Mouse (Mus musculus): Measurements from ENCODE around the gene Arid5b. TPM values are rescaled to one million over a fixed set of nuclear protein-coding genes. Genes with fewer than 3 reads are reported as not detected.
A peak's percentile ranks its signal among the peaks of the same experiment; 100 is the strongest.

The Arid5b gene
- polyA plus RNA-seq, 1 experiment from 2014 or later, result 33.1 TPM

DNA sequence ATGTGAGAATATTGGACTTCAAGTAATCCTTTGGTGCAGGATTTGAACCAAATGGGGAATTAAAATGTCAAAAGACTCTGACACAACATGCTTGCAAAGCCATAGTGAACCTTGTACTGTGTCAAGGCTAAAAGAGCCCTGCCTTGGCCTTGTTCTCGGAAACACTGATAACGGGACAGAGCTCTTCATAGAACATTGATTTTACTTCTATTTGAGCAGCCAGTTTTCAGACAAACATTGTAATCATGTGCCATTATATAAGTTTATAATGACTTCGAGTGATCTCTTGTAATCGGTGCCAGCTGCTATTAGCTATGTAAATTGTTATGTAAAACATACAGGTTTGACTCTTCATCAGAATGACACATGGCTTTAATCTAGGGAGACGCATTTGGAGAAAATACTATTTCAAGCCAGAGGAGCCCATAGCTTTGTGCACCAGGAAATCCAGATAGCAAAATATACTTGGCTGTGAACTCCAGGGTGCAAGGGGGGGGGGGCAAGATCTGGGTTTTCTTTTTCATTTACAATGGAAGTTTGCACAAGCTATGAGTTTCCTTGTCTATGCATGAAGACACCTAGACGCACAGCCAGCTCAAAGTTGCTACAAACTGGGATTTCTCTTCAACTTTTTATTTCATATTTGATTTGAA, 150.8 kb downstream of the Arid5b start:
- H3K9me3 ChIP-seq, result no peaks in the 10 kb centered on the region
- H3K36me3 ChIP-seq, result peaks cover 8% of the 10 kb centered on the region; the same call in 1 of the 2 replicates
- H3K27me3 ChIP-seq (replicated peaks), result no peaks in the 10 kb centered on the region
- no peak overlapping the region for H3K4me2 ChIP-seq
- 0 out of 2 replicates have a peak, but pooled peaks cover 7% of the 10 kb centered on the region for H3K4me1 ChIP-seq
- ATAC-seq (ENCODE audit: insufficient read depth, low FRiP score, low read depth), result peak; percentile 76
- peak overlapping the region; percentile 5; the same call in 1 of the 2 replicates for H3K27ac ChIP-seq
- WGBS, result 54% methylated on average over 6 of the region's 6 CpGs
- no peak overlapping the region for H3K9ac ChIP-seq
- H3K4me3 ChIP-seq (replicated peaks), result no peak overlapping the region

DNA sequence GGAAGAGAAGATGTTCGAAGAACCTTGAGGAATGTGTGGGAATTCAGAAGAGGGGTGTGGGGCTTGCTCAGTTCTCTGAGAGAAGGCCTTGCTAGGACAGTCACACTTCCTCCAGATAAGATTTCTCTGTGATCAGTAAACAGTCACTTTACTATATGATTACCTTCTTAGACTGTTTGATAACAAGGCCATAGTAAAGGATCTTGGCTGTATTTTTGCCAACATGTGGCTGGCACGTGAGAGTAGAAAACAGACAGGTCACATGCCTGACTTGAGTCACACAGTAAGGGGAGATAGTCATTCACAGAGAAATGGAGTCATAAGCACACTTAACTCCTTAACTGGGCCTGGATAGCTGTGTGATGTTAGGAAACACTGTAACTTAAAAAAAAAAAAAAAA, 151.4 kb downstream of the Arid5b start:
- no peak for ATAC-seq (ENCODE audit: insufficient read depth, low FRiP score, low read depth)
- no peak overlapping the region for H3K9ac ChIP-seq
- no peak overlapping the region for H3K4me2 ChIP-seq
- peaks cover 5% of the 10 kb centered on the region; the same call in 1 of the 2 replicates for H3K36me3 ChIP-seq
- H3K27ac ChIP-seq, result peak overlapping the region; percentile 5; the same call in 1 of the 2 replicates
- no peaks in the 10 kb centered on the region for H3K9me3 ChIP-seq
- H3K4me1 ChIP-seq, result 0 out of 2 replicates have a peak, but pooled peaks cover 7% of the 10 kb centered on the region
- WGBS, result 61% methylated on average over 2 of the region's 2 CpGs
- no peaks in the 10 kb centered on the region for H3K27me3 ChIP-seq (replicated peaks)
- no peak overlapping the region for H3K4me3 ChIP-seq (replicated peaks)

DNA sequence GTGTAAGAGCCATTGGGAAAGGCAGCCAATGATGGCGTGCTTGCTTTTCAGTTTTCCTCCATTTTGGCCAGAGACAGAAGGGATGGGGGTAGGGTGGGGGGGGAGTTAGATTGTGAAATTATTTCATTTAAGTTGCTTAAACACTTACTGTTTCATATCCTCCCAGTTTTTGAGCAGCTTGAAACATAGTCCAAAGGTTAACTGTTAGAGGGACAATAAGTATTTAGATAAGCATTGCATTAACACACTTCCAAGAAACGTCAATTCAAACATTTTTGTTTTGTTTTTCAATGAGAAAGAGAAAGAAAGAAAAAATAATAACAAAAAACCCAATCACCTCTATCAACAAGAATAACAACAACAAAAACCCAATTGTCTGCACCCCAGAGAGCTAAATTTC, 152.0 kb downstream of the Arid5b start:
- no peaks in the 10 kb centered on the region for H3K27me3 ChIP-seq (replicated peaks)
- no peak overlapping the region for H3K4me3 ChIP-seq (replicated peaks)
- H3K9ac ChIP-seq, result no peak overlapping the region
- H3K27ac ChIP-seq, result no peak overlapping the region
- H3K9me3 ChIP-seq, result no peaks in the 10 kb centered on the region
- H3K36me3 ChIP-seq, result peaks cover 3% of the 10 kb centered on the region; the same call in 1 of the 2 replicates
- ATAC-seq (ENCODE audit: insufficient read depth, low FRiP score, low read depth), result no peak
- H3K4me2 ChIP-seq, result no peak overlapping the region
- 73% methylated on average over 2 of the region's 2 CpGs for WGBS
- 0 out of 2 replicates have a peak, but pooled peaks cover 7% of the 10 kb centered on the region for H3K4me1 ChIP-seq

DNA sequence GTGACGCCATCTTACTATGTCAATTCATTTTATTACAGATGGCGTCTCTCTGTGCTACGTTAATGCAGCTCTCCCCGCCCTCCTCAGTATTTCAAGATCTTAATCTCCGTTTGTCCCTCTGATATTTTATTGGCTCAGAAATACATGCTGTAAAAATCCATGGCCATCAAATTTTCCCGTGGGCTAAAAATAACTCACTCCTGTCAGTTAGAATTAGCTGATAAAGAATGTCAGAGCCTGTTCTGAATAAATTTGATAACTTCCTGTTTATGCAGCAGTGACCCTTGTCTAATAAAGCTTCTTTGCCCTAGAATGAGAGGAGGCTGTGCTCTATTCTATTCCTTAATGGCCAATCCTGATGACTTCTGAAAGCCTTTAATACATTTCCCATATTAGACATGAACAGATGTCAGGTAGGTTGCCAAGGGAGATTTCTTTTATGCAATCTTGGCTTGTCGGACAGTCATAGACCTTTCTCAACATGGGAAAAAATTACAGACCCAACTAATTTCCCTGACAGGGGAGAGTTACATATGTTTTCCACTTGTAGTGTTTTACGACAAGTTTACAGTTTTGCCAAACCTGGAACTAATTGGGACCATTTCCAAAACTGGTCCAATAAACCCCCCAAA, 152.5 kb downstream of the Arid5b start:
- Histone ChIP-seq H3K27me3 (replicated peaks) (no peaks in the 10 kb centered on the region), H3K4me1 (0 out of 2 replicates have a peak, but pooled peaks cover 7% of the 10 kb centered on the region), H3K9me3 (no peaks in the 10 kb centered on the region), H3K9ac (no peak overlapping the region), H3K27ac (no peak overlapping the region), H3K36me3 (peaks cover 3% of the 10 kb centered on the region; the same call in 1 of the 2 replicates), H3K4me3 (replicated peaks) (no peak overlapping the region), H3K4me2 (no peak overlapping the region)
- 54% methylated on average over 8 of the region's 8 CpGs for WGBS
- no peak for ATAC-seq (ENCODE audit: insufficient read depth, low FRiP score, low read depth)

DNA sequence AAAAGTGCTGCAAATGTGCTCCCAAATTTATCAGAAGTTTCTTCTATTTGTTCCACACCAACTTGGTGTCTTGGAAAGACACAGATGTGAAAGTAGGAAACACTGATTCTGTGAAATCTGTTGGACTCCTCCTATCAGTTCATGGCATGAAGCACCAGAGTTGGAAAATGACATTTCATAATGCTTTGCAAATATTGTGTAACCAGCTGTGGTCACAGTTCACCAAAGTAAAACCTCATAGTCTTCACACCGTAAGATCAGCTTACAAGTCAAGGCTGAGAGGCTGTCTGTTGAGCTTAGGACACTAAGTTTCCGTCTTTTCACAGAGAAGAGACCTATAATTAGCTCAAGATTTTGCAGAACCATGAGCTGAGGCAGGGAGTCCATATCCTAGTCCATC, 153.6 kb downstream of the Arid5b start:
- WGBS, result 69% methylated on average over 2 of the region's 2 CpGs
- Histone ChIP-seq H3K4me2 (no peak overlapping the region), H3K27ac (no peak overlapping the region), H3K9ac (no peak overlapping the region), H3K27me3 (replicated peaks) (no peaks in the 10 kb centered on the region), H3K4me3 (replicated peaks) (no peak overlapping the region), H3K4me1 (0 out of 2 replicates have a peak, but pooled peaks cover 2% of the 10 kb centered on the region), H3K9me3 (no peaks in the 10 kb centered on the region), H3K36me3 (peaks cover 3% of the 10 kb centered on the region; the same call in 1 of the 2 replicates)
- no peak for ATAC-seq (ENCODE audit: insufficient read depth, low FRiP score, low read depth)

DNA sequence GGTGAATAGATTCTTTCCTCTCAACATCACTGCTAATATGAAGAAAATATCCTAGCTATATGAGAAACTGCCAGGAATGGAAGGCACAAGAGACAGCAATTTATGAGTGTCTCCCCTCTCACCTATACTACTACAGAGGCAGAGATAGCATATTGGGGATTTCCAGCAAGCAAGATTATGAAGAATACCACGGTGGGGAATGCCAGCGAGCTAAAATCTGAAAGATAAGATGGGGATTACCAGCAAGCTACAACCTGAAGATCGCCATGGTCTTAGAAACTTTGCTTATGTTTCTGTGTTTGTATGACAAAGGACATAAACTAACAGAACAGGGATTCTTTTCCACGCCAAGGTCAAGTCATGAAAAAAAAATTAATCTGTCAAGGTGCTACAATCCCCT, 155.1 kb downstream of the Arid5b start:
- H3K4me1 ChIP-seq, result no peaks in the 10 kb centered on the region
- no peak overlapping the region for H3K4me2 ChIP-seq
- WGBS, result 92% methylated on average over 4 of the region's 4 CpGs
- H3K36me3 ChIP-seq, result peaks cover 3% of the 10 kb centered on the region
- no peak overlapping the region for H3K9ac ChIP-seq
- no peak overlapping the region for H3K4me3 ChIP-seq (replicated peaks)
- H3K9me3 ChIP-seq, result no peaks in the 10 kb centered on the region
- no peak for ATAC-seq (ENCODE audit: insufficient read depth, low FRiP score, low read depth)
- no peak overlapping the region for H3K27ac ChIP-seq
- H3K27me3 ChIP-seq (replicated peaks), result no peaks in the 10 kb centered on the region

DNA sequence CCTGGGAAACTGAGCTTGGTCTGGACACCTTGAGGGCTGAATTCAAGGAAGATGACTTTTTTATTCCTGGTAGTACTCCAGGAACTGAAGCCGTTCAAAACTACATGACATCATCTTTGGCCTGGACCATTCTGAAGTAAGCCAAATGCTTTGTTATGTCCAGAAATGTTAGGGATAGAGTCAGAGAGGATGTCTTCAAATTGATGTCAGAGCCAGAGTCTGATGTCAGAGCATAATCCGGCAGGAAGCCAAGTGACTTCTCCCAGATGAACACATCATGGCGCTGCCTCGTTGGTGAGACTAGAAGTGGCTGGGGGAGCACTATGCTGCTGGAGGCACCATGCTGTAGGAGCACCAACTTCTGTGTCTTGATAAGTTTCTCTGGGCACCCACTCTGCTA, 156.6 kb downstream of the Arid5b start:
- WGBS, result 75% methylated on average over 4 of the region's 4 CpGs
- H3K4me3 ChIP-seq (replicated peaks), result no peak overlapping the region
- no peak for ATAC-seq (ENCODE audit: insufficient read depth, low FRiP score, low read depth)
- H3K9me3 ChIP-seq, result no peaks in the 10 kb centered on the region
- H3K27me3 ChIP-seq (replicated peaks), result no peaks in the 10 kb centered on the region
- H3K27ac ChIP-seq, result no peak overlapping the region
- no peak overlapping the region for H3K4me2 ChIP-seq
- H3K36me3 ChIP-seq, result peaks cover 3% of the 10 kb centered on the region
- no peaks in the 10 kb centered on the region for H3K4me1 ChIP-seq
- H3K9ac ChIP-seq, result no peak overlapping the region

DNA sequence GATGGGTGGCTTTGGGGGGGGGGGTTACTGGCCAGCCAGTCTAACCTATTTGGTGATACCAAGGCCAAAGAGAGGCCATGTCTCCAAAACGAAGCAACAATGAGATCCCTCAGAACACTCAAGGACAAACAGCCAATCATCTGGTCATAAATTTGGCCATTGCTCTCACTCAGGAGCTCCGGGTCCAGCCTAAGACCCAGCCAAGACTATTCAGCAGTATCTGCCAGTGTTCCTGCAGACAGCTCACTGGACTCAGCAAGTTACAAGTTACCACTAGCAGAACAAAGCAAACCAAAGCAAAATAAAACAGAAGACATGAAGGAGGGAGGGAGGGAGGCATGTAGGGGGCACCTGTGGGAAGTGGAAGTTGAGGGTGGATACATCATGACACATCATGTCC, 157.3 kb downstream of the Arid5b start:
- Histone ChIP-seq H3K36me3 (peaks cover 3% of the 10 kb centered on the region), H3K4me2 (no peak overlapping the region), H3K9me3 (no peaks in the 10 kb centered on the region), H3K27me3 (replicated peaks) (no peaks in the 10 kb centered on the region), H3K4me3 (replicated peaks) (no peak overlapping the region), H3K9ac (no peak overlapping the region), H3K4me1 (no peaks in the 10 kb centered on the region), H3K27ac (no peak overlapping the region)
- no peak for ATAC-seq (ENCODE audit: insufficient read depth, low FRiP score, low read depth)
- WGBS, result 81% methylated on average over 2 of the region's 2 CpGs

DNA sequence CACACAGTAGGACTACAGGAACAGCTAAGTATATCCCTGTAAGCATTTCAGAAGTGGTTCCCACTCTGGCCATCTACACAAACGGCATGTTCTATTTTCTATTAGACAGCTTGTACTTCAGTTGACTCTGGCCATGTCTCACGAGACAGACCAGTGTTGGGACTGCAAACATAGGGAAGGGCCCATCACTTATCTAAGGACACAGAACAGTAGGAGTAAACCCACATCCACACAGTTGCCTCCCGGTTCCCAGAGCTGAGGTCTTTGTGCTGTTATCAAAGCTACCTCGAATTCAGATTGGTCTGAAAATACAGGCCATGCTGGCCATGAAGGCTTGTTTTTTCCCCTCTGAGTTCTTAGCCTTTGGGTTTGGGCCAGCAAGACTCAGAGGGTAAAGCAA, 158.5 kb downstream of the Arid5b start:
- WGBS, result 77% methylated on average over 4 of the region's 4 CpGs
- H3K36me3 ChIP-seq, result peaks cover 2% of the 10 kb centered on the region
- ATAC-seq (ENCODE audit: insufficient read depth, low FRiP score, low read depth), result no peak

DNA sequence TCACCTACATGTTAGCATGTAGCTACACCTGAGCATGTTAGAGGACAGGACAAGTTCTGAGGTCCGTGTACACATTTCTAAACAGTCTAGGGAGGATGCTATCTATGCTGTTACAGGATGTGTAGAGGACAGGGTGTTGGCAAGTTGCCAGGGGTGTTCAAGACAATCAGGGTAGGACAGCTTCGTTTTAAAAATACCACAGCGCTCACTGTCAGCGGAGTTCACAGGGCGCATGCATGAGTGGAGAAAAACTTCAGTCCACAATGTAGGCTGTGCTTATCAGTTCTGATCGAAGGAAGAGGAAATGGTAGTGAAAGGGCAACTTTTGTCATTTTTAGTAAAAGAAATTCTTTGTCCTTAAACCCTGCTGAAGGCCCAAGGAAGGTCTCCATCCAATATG, 159.3 kb downstream of the Arid5b start:
- no peaks in the 10 kb centered on the region for H3K27me3 ChIP-seq (replicated peaks)
- H3K27ac ChIP-seq, result no peak overlapping the region
- 69% methylated on average over 6 of the region's 6 CpGs for WGBS
- H3K36me3 ChIP-seq, result peaks cover 4% of the 10 kb centered on the region
- no peaks in the 10 kb centered on the region for H3K9me3 ChIP-seq
- ATAC-seq (ENCODE audit: insufficient read depth, low FRiP score, low read depth), result 0 out of 2 replicates have a peak, but pooled peaks have one; percentile 56
- no peak overlapping the region for H3K9ac ChIP-seq
- no peak overlapping the region for H3K4me2 ChIP-seq
- H3K4me3 ChIP-seq (replicated peaks), result no peak overlapping the region
- H3K4me1 ChIP-seq, result no peaks in the 10 kb centered on the region

More for the DNA sequence above, 158.5 kb downstream of the Arid5b start:
- H3K9me3 ChIP-seq, result no peaks in the 10 kb centered on the region
- no peaks in the 10 kb centered on the region for H3K4me1 ChIP-seq
- H3K27ac ChIP-seq, result no peak overlapping the region
- H3K27me3 ChIP-seq (replicated peaks), result no peaks in the 10 kb centered on the region
- no peak overlapping the region for H3K4me2 ChIP-seq
- no peak overlapping the region for H3K4me3 ChIP-seq (replicated peaks)
- H3K9ac ChIP-seq, result no peak overlapping the region

DNA sequence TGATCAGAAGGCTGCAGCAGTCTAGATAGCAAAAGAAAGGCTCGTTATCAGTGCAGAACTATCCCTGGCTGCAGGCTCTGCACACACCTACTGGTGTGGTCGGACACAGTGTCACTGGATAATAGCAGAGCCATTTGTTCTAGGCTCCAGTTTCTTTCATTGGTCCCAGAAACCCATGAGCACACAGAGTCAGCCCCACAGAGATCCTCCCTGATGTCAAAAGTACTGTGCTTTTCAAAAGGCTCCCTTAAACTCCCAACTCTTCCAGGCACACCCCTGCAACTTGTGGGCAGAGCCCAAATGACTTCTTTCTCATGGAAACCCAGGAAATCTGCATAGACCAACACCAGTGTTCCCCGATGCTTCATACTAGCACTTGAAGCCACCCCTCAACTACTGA, 163.6 kb downstream of the Arid5b start:
- no peak overlapping the region for H3K4me3 ChIP-seq (replicated peaks)
- 83% methylated on average over 3 of the region's 3 CpGs for WGBS
- no peak overlapping the region for H3K27ac ChIP-seq
- H3K27me3 ChIP-seq (replicated peaks), result no peaks in the 10 kb centered on the region
- no peaks in the 10 kb centered on the region; the same call in 1 of the 2 replicates for H3K4me1 ChIP-seq
- H3K4me2 ChIP-seq, result no peak overlapping the region
- H3K9ac ChIP-seq, result no peak overlapping the region
- no peaks in the 10 kb centered on the region for H3K9me3 ChIP-seq
- H3K36me3 ChIP-seq, result peaks cover 6% of the 10 kb centered on the region
- ATAC-seq (ENCODE audit: insufficient read depth, low FRiP score, low read depth), result no peak

DNA sequence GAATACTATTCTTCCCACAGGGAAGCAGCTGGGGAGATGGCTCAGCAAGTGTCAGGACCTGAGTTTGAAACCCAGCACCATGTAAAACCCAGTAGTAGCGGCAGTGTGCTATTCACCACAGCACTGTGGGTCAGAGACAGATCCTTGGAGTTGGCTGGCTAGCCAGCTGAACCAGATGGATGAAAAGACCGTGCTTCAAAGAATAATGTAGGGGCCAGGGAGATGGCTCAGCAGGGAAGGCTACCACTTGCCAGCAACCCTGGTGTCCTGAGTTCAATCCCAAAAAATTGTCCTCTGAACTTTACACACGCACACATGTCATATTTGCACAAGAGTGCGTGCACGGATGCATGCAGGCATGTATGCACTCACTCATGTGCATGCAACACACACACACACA, 164.9 kb downstream of the Arid5b start:
- no peak for ATAC-seq (ENCODE audit: insufficient read depth, low FRiP score, low read depth)
- no peak overlapping the region for H3K27ac ChIP-seq

More for the DNA sequence above, 164.9 kb downstream of the Arid5b start:
- Histone ChIP-seq H3K27me3 (replicated peaks) (no peaks in the 10 kb centered on the region), H3K36me3 (peaks cover 13% of the 10 kb centered on the region), H3K4me1 (no peaks in the 10 kb centered on the region; the same call in 1 of the 2 replicates), H3K9me3 (no peaks in the 10 kb centered on the region), H3K4me2 (no peak overlapping the region), H3K9ac (no peak overlapping the region), H3K4me3 (replicated peaks) (no peak overlapping the region)
- 93% methylated on average over 5 of the region's 5 CpGs for WGBS
